Mouse (Mus musculus) testis, adult 2 months (tissue): Measurements from ENCODE around the gene Nt5c2.

Experiments
- CTCF ChIP-seq: fragments of 200-500 bp; IDR thresholded peaks from 2 replicates; pipeline ENCODE4 v1.5.1; 2012; ENCODE audit warnings: low read depth, mild to moderate bottlenecking, inconsistent platforms, low read length, moderate library complexity; ENCODE audit not compliant: control insufficient read depth, insufficient read depth, insufficient replicate concordance
- POLR2A ChIP-seq: fragments of 200-500 bp; IDR thresholded peaks from 2 replicates; pipeline ENCODE4 v1.6.1; 2012; ENCODE audit warnings: low read depth, mild to moderate bottlenecking, inconsistent platforms, low read length, moderate library complexity; ENCODE audit not compliant: control insufficient read depth

DNA sequence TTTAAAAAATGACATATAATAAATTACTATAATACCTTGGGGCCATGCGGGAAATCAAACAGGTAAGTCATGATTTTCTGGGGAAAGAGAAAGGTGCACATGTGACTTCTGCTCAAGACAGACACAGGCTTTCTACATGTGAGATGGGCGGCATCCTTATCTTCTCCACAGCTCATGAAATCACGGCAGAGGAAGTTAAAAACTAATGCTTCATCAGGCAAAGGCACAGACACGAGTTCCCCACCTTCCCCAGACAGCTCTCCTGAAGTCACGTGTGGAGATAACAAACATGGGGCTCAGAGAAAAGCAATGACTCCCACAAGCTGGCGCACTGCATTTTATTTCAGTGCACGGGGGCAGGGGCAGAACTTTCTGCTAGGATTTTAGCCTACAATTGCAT is 121.5 kb downstream of the Nt5c2 start:
- TF ChIP-seq POLR2A (no peak), CTCF (no peak)
